19 mouse cellular contexts compared by ENCODE assay signal in the genomic region with DNA sequence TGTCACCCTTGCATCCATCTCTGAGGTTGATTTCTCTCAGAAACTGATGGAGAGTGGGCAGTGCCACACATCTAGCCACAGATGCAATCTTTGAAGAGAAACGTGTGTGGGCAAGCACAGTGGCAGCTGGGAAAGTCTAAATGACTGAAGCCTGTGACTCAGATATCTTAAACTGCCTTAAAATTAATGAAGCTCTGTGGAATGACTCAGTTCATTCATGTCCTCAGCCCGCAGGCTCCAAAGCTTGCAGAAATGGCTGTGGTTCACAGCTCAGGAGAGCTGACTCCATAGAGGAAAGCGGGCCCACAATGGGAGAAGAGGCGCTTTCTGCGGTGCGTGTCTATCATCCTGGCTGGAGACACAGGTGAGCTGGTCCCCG. TPM values are rescaled to one million over a fixed set of nuclear protein-coding genes. Genes with fewer than 3 reads are reported as not detected.
A peak's percentile ranks its signal among the peaks of the same experiment; 100 is the strongest.
DNase-seq lines count a peak whose midpoint lies in the region; ATAC-seq and TF ChIP-seq lines count a peak whose summit lies in the region.
"Had no signal": no experiment of that assay in that cellular context is flagged by ENCODE, and none has a peak within 500 bp of the region (broad histone marks: within the 10 kb centered on the region; RNA-seq: fewer than 3 reads in every experiment).

No protein-coding gene starts in this region.

- 86% methylated on average over 7 of the region's 7 CpGs for WGBS in kidney, embryonic 15.5 days

- H3K36me3 ChIP-seq in kidney, embryonic 15.5 days = no peaks in the 10 kb centered on the region
- H3K36me3 ChIP-seq: heart, embryonic 13.5 days; hindbrain, embryonic 10.5 days; limb, embryonic 10.5 days; liver, embryonic 12.5 days; lung, embryonic 15.5 days; midbrain, embryonic 13.5 days had no signal

- DNase-seq in adrenal gland, adult 2 months = peak; percentile 29
- no peak for DNase-seq in adrenal gland, postnatal 4 days (ENCODE audit: low spot score in 2 of 2)
- peak; percentile 34 to 52 for DNase-seq in left cerebral cortex, adult 2 months (ENCODE audit: extremely low spot score in 1 of 2, low spot score in 2 of 2)
- no peak for DNase-seq in left cerebral cortex, adult 11 months (ENCODE audit: low spot score)
- no peak for DNase-seq in Patski (ENCODE audit: low read depth, low spot score)
- DNase-seq in left cerebral cortex, postnatal 36 days (ENCODE audit: low spot score in 2 of 2) = peak; percentile 65 to 74
- no peak for DNase-seq in kidney, postnatal 36 days
- DNase-seq: adrenal gland, postnatal 10 days; cerebellum, adult 9-10 months; embryo, embryonic 11 days; thymus, adult 2 months had no signal

- no peak overlapping the region for H3K4me3 ChIP-seq in left cerebral cortex, adult 2 months
- H3K4me3 ChIP-seq in kidney, embryonic 15.5 days (replicated peaks) = no peak overlapping the region
- H3K4me3 ChIP-seq: heart, embryonic 13.5 days; hindbrain, embryonic 10.5 days; limb, embryonic 10.5 days; liver, embryonic 12.5 days; lung, embryonic 15.5 days; midbrain, embryonic 13.5 days had no signal

- intact Hi-C loops in left cerebral cortex, adult 2 months (cut with DNase I) = loop anchor here (1.0 to 5.0 kb wide), 3 partner anchors 70 to 312 kb away; no protein-coding TSS in a partner anchor
- intact Hi-C loops in left cerebral cortex, postnatal 36 days (cut with DNase I) = loop anchor here (2.0 kb wide), 1 partner anchor 318 kb away; no protein-coding TSS in a partner anchor

- H3K27me3 ChIP-seq in Patski = no peaks in the 10 kb centered on the region
- no peaks in the 10 kb centered on the region for H3K27me3 ChIP-seq in kidney, embryonic 15.5 days
- H3K27me3 ChIP-seq: heart, embryonic 13.5 days; liver, embryonic 12.5 days; lung, embryonic 15.5 days; midbrain, embryonic 13.5 days had no signal

- no peak overlapping the region for H3K9ac ChIP-seq in kidney, embryonic 15.5 days
- H3K9ac ChIP-seq: heart, embryonic 13.5 days; liver, embryonic 12.5 days; lung, embryonic 15.5 days; midbrain, embryonic 13.5 days had no signal

- POLR2A ChIA-PET in Patski (lab: Charles Lee) = interaction anchor here (0.6 kb wide), 1 partner anchor 182 kb away, joined by 3 read pairs; no protein-coding TSS in a partner anchor

- H3K4me1 ChIP-seq in kidney, embryonic 15.5 days = no peaks in the 10 kb centered on the region
- H3K4me1 ChIP-seq: heart, embryonic 13.5 days; hindbrain, embryonic 10.5 days; limb, embryonic 10.5 days; liver, embryonic 12.5 days; lung, embryonic 15.5 days; midbrain, embryonic 13.5 days had no signal

- no peaks in the 10 kb centered on the region for H3K9me3 ChIP-seq in kidney, embryonic 15.5 days (replicated peaks)
- H3K9me3 ChIP-seq: heart, embryonic 13.5 days; hindbrain, embryonic 10.5 days; limb, embryonic 10.5 days; liver, embryonic 12.5 days; lung, embryonic 15.5 days; midbrain, embryonic 13.5 days had no signal

- TF ChIP-seq CTCF in left cerebral cortex, adult 2 months (IDR thresholded peaks at IDR 0.05) = no peak
- TF ChIP-seq CTCF in Patski (IDR thresholded peaks at IDR 0.05) = no peak

- H3K27ac ChIP-seq in left cerebral cortex, adult 2 months = peak overlapping the region; percentile 40; the same call in 1 of the 2 replicates
- no peak overlapping the region for H3K27ac ChIP-seq in kidney, embryonic 15.5 days
- H3K27ac ChIP-seq: heart, embryonic 13.5 days; hindbrain, embryonic 10.5 days; limb, embryonic 10.5 days; liver, embryonic 12.5 days; lung, embryonic 15.5 days; midbrain, embryonic 13.5 days had no signal

- CTCF ChIA-PET in Patski (lab: Charles Lee) = interaction anchor here (1.0 to 1.3 kb wide), 2 partner anchors 18 to 186 kb away, joined by 3 read pairs; no protein-coding TSS in a partner anchor

- no peak overlapping the region for H3K4me2 ChIP-seq in kidney, embryonic 15.5 days
- H3K4me2 ChIP-seq: heart, embryonic 13.5 days; liver, embryonic 12.5 days; lung, embryonic 15.5 days; midbrain, embryonic 13.5 days had no signal

- ATAC-seq in Patski = peak; percentile 87
- ATAC-seq in kidney, embryonic 15.5 days (replicated peaks; ENCODE audit: low FRiP score) = no peak
- ATAC-seq: forebrain, embryonic 16.5 days; liver, embryonic 12.5 days; midbrain, embryonic 13.5 days had no signal

- in situ Hi-C loops in Patski (cut with MboI; ENCODE audit: low pct_unique_long_range_greater_than_20kb) = no loop called here

RNA-seq across cellular contexts. Expression of gene Trib2, which starts 15.9 kb away (rescaled TPM):
- 10 to 100 TPM; 10.7 to 16.3 TPM for total RNA-seq in adrenal gland, adult 2 months (2021)
- polyA plus RNA-seq in adrenal gland, adult 2 months (2012; rRNA removed) = 8.8 and 10.5 TPM in 2 replicates
- 10 to 100 TPM; 25.6 to 27.4 TPM for total RNA-seq in adrenal gland, postnatal 4 days (2021)
- total RNA-seq in left cerebral cortex, adult 2 months (2021) = 10 to 100 TPM; 43.0 to 49.3 TPM
- polyA plus RNA-seq in Patski (2021) = 10.2 TPM
- total RNA-seq in left cerebral cortex, postnatal 36 days (2021) = 10 to 100 TPM; 34.8 to 41.5 TPM
- 54.8 and 56.1 TPM in 2 replicates for polyA plus RNA-seq in kidney, embryonic 15.5 days (2015; fragmentation: Nextera tagmentation; extraction: Ambion mirVana)

Comparison
In these comparisons a context has a peak if more than half of its experiments do, and no peak if none do; other contexts are left out.
1. DNase-seq: peak in adrenal gland, adult 2 months (single experiment), left cerebral cortex, adult 2 months (2 of 2) and left cerebral cortex, postnatal 36 days (2 of 2); none in adrenal gland, postnatal 4 days (0 of 2), left cerebral cortex, adult 11 months (single experiment), Patski (single experiment) and kidney, postnatal 36 days (0 of 2).